Mouse (Mus musculus) lung, embryonic 14.5 days (tissue): ENCODE results near the gene Metap1d. TPM values are rescaled to one million over a fixed set of nuclear protein-coding genes. Genes with fewer than 3 reads are reported as not detected.

ENCODE experiments used
- ATAC-seq: fragments of 200-750 bp; cut with Nextera tagmentation; 2 replicates; pipeline ENCODE4 v1.8.0; 2017; ENCODE audit warnings: mild to moderate bottlenecking, moderate TSS enrichment, moderate library complexity; ENCODE audit not compliant: insufficient read depth
- DNase-seq: peaks from one replicate; pipeline ENCODE4 v3.0.0-alpha.2; 2015
- H3K27ac ChIP-seq: fragments of 300-500 bp; sonication (generic); 2 replicates; pipeline ENCODE4 v1.5.1; 2014; ENCODE audit warnings: low read depth, mild to moderate bottlenecking, moderate library complexity
- H3K27me3 ChIP-seq: fragments of 300-500 bp; sonication (generic); 2 replicates; pipeline ENCODE4 v1.6.1; 2014; ENCODE audit warnings: low read length, control low read depth; ENCODE audit not compliant: insufficient read depth
- H3K36me3 ChIP-seq: fragments of 300-500 bp; sonication (generic); 2 replicates; pipeline ENCODE4 v1.6.1; 2014; ENCODE audit warnings: control low read depth; ENCODE audit not compliant: insufficient read depth
- H3K4me1 ChIP-seq: fragments of 300-500 bp; sonication (generic); 2 replicates; pipeline ENCODE4 v1.6.1; 2014; ENCODE audit warnings: antibody characterized with exemption, control low read depth; ENCODE audit not compliant: insufficient read depth
- H3K4me2 ChIP-seq: fragments of 300-500 bp; sonication (generic); 2 replicates; pipeline ENCODE4 v1.6.1; 2014; ENCODE audit warnings: mild to moderate bottlenecking
- H3K4me3 ChIP-seq: fragments of 300-500 bp; sonication (generic); 2 replicates; pipeline ENCODE4 v1.5.1; 2014; ENCODE audit warnings: low read depth, low read length
- H3K9ac ChIP-seq: fragments of 300-500 bp; sonication (generic); 2 replicates; pipeline ENCODE4 v1.6.1; 2014
- H3K9me3 ChIP-seq: fragments of 300-500 bp; sonication (generic); 2 replicates; pipeline ENCODE4 v1.6.1; 2016; ENCODE audit warnings: low read depth, low read length, control low read depth
- CTCF ChIP-seq: IDR thresholded peaks from 2 replicates; pipeline ENCODE4 v1.5.1; 2016; ENCODE audit warnings: antibody characterized with exemption, low read depth
- WGBS: fragments of 180-500 bp; shearing (Covaris S2); extraction: QIAGEN DNeasy Blood & Tissue Kit; methylation state at CpG from one replicate; pipeline ENCODE4 v1.1.7; 2014; 5-methylcytosine and 5-hydroxymethylcytosine counted together
- polyA plus RNA-seq: library from polyadenylated mRNA; unstranded; fragments of >200 nt; fragmentation: Nextera tagmentation; extraction: Ambion mirVana; gene quantifications from 2 replicates; pipeline ENCODE4 v1.2.1, GENCODE M21; 2014

Gene Metap1d
- polyA plus RNA-seq = 33.3 and 37.1 TPM in 2 replicates

DNA sequence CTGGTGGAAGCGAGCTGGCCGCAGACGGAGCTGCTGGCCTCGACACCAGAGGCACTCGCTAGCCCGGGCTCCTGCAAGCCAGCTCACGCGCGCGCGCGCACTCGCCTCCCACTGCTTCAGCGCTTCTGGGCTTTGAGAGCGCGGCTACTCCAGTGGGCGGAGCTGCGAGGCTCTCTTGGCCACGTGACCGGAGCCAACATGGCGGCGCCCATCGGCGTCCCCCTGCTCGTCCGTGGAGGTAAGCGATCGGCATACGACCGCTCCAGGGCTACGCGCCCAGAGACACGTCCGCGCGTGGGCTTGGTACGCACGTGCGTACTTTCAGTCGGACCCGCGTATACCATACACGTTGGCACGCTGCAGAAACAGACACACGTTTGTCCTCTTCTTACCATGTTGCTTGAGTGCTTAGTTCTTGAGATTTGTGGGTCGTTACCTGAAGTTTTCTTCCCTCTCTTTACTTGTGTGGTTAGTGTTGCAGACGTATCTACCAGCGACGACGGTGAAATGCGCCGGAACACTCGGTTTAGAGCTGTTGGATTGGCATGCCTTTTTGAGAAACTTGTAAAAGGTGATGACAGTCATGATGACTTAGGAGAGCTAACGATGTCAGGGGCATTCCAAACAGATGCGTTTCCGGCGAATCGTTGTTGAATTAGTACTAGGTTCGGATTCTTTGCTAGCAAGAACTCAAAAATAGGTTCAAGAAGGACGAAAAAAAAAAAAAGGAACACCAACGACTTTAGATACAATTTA is at the start of gene Metap1d:
Gene Metap1d, plus strand, starts transcription at position 116 of the 756 bp plus-strand sequence.
- peak within 1 kb of the TSS; percentile 49; the same call in 1 of the 2 replicates for H3K27ac ChIP-seq
- peak; percentile 97 for ATAC-seq

GRCm38 (mm10) chr2:71405613-71406012 is 47.5 kb upstream of the Metap1d start:
- Histone ChIP-seq H3K4me2 (no peak overlapping the region), H3K36me3 (peaks cover 26% of the 10 kb centered on the region), H3K27me3 (no peaks in the 10 kb centered on the region), H3K4me1 (no peaks in the 10 kb centered on the region), H3K4me3 (no peak overlapping the region), H3K9me3 (no peaks in the 10 kb centered on the region), H3K27ac (no peak overlapping the region), H3K9ac (no peak overlapping the region)
- no peak for TF ChIP-seq CTCF
- ATAC-seq = no peak
- no peak for DNase-seq
- WGBS = 88% methylated on average over 1 of the region's 1 CpGs

More for the DNA sequence above, at the start of gene Metap1d:
- Histone ChIP-seq H3K4me1 (no peaks in the 10 kb centered on the region), H3K9me3 (no peaks in the 10 kb centered on the region), H3K9ac (peak within 1 kb of the TSS; percentile 54), H3K27me3 (no peaks in the 10 kb centered on the region), H3K36me3 (no peaks in the 10 kb centered on the region), H3K4me2 (peak within 1 kb of the TSS; percentile 84), H3K4me3 (peak within 1 kb of the TSS; percentile 70)
- WGBS = under 1% methylated on average over 61 of the region's 61 CpGs
- DNase-seq = peak; percentile 98
- no peak; the same call in 1 of the 2 replicates for TF ChIP-seq CTCF

- Histone ChIP-seq H3K9me3 (no peaks in the 10 kb centered on the region), H3K4me2 (no peak overlapping the region), H3K27me3 (no peaks in the 10 kb centered on the region), H3K4me1 (no peaks in the 10 kb centered on the region), H3K9ac (no peak overlapping the region), H3K4me3 (no peak overlapping the region), H3K36me3 (peaks cover 56% of the 10 kb centered on the region), H3K27ac (no peak overlapping the region)
- no peak for TF ChIP-seq CTCF
- ATAC-seq (no peak), DNase-seq (no peak)
- WGBS = 75% methylated on average over 3 of the region's 3 CpGs
These were observed 34.3 kb upstream of the Metap1d start for GRCm38 (mm10) chr2:71418760-71419280.

DNA sequence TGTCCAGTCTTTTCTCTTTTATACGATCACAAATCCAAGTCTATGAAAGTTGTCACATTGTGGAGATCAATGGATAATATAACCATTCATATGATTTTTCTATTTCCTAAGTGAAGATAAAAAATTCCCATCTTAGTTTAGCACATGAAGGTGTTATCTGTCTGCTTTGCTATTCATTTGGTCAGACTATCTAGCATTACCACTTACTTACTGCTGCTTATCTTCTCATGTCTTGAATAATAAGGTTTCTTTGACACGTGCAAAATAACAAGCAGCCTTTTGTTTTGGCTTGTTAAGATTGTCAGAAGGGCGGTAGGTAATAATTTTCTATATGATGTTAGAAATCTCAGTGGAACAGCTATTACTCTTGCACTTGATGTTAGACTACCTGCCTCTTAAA is 33.7 kb upstream of the Metap1d start:
- Histone ChIP-seq H3K27ac (no peak overlapping the region), H3K4me3 (no peak overlapping the region), H3K36me3 (peaks cover 55% of the 10 kb centered on the region), H3K9me3 (no peaks in the 10 kb centered on the region), H3K27me3 (no peaks in the 10 kb centered on the region), H3K9ac (no peak overlapping the region), H3K4me1 (no peaks in the 10 kb centered on the region), H3K4me2 (no peak overlapping the region)
- no peak for ATAC-seq
- no peak for DNase-seq
- 86% methylated on average over 3 of the region's 3 CpGs for WGBS
- TF ChIP-seq CTCF = no peak

GRCm38 (mm10) chr2:71420895-71421425 is 32.1 kb upstream of the Metap1d start:
- Histone ChIP-seq H3K4me2 (no peak overlapping the region), H3K27me3 (no peaks in the 10 kb centered on the region), H3K4me3 (no peak overlapping the region), H3K9ac (no peak overlapping the region), H3K36me3 (peaks cover 49% of the 10 kb centered on the region), H3K9me3 (no peaks in the 10 kb centered on the region), H3K4me1 (no peaks in the 10 kb centered on the region), H3K27ac (no peak overlapping the region)
- no peak for DNase-seq
- no peak for TF ChIP-seq CTCF
- 96% methylated on average over 9 of the region's 9 CpGs for WGBS
- ATAC-seq = no peak

- Histone ChIP-seq H3K9ac (no peak overlapping the region), H3K4me1 (no peaks in the 10 kb centered on the region), H3K9me3 (no peaks in the 10 kb centered on the region), H3K27me3 (no peaks in the 10 kb centered on the region), H3K27ac (no peak overlapping the region), H3K36me3 (peaks cover 59% of the 10 kb centered on the region), H3K4me2 (no peak overlapping the region), H3K4me3 (no peak overlapping the region)
- DNase-seq = no peak
- ATAC-seq = no peak
- TF ChIP-seq CTCF = no peak
- 77% methylated on average over 4 of the region's 4 CpGs for WGBS
These were observed 28.5 kb upstream of the Metap1d start for GRCm38 (mm10) chr2:71424545-71424944.

GRCm38 (mm10) chr2:71435440-71435839 is 17.6 kb upstream of the Metap1d start:
- ATAC-seq = no peak
- 81% methylated on average over 4 of the region's 4 CpGs for WGBS

More at GRCm38 (mm10) chr2:71435440-71435839, 17.6 kb upstream of the Metap1d start:
- DNase-seq = no peak
- Histone ChIP-seq H3K9ac (no peak overlapping the region), H3K9me3 (no peaks in the 10 kb centered on the region), H3K4me2 (no peak overlapping the region), H3K27me3 (no peaks in the 10 kb centered on the region), H3K4me1 (no peaks in the 10 kb centered on the region), H3K36me3 (peaks cover 64% of the 10 kb centered on the region), H3K4me3 (no peak overlapping the region), H3K27ac (no peak overlapping the region)
- no peak for TF ChIP-seq CTCF
